Mouse (Mus musculus): ENCODE measurements at regions not wholly inside any gene's neighbourhood (a gene's known extent, or its start where the extent isn't known, plus 50 kb on each side); places are given as distances from the start of the nearest gene placed in this dataset.

- peak; percentile 48; the same call in 1 of the 2 replicates for ATAC-seq (ENCODE audit: low FRiP score)
- Histone ChIP-seq H3K27ac (no peak overlapping the region), H3K27me3 (ENCODE audit: control insufficient read depth, insufficient read depth, low read length) (0 out of 2 replicates have a peak, but pooled peaks cover 3% of the 10 kb centered on the region), H3K9ac (no peak overlapping the region), H3K4me3 (replicated peaks; ENCODE audit: low read length) (no peak overlapping the region), H3K4me1 (replicated peaks; ENCODE audit: control insufficient read depth, insufficient read depth, low read length) (no peaks in the 10 kb centered on the region), H3K4me2 (replicated peaks) (no peak overlapping the region), H3K9me3 (ENCODE audit: control insufficient read depth, low read length) (no peaks in the 10 kb centered on the region), H3K36me3 (replicated peaks; ENCODE audit: control insufficient read depth, insufficient read depth) (no peaks in the 10 kb centered on the region)
- no peak for DNase-seq (ENCODE audit: low spot score)
- WGBS: 84% methylated on average over 4 of the region's 4 CpGs
Observed at GRCm38 (mm10) chr2:137686735-137687134, 569.6 kb upstream of the Btbd3 start.

DNA sequence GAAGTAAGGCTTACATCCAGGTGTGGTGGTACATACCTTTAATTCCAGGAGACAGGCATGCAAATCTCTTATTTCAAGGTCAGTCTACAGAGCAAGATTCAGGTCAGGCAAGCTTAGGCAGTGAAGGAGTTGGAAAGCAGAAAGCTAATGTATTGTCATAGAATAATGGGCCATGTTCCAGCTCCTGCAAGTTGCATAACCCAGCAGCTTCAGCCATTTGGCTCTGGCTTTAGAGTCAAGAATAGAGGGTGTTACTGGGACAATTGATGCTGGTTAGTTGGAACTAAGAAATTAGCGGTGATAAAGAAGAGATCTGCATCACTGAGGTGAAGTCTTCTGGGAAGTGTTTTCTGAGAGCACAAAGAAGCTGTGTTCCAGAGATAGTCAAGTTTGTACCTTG lies 565.3 kb upstream of the Jag1 start:
- 97% methylated on average over 1 of the region's 1 CpGs for WGBS
- Histone ChIP-seq H3K27ac (no peak overlapping the region), H3K36me3 (replicated peaks; ENCODE audit: control insufficient read depth, insufficient read depth) (no peaks in the 10 kb centered on the region), H3K27me3 (ENCODE audit: control insufficient read depth, insufficient read depth, low read length) (no peaks in the 10 kb centered on the region), H3K4me1 (replicated peaks; ENCODE audit: control insufficient read depth, insufficient read depth, low read length) (no peaks in the 10 kb centered on the region), H3K4me3 (replicated peaks; ENCODE audit: low read length) (no peak overlapping the region), H3K9ac (no peak overlapping the region), H3K9me3 (ENCODE audit: control insufficient read depth, low read length) (no peaks in the 10 kb centered on the region), H3K4me2 (replicated peaks) (no peak overlapping the region)
- ATAC-seq (ENCODE audit: low FRiP score): no peak
- no peak for DNase-seq (ENCODE audit: low spot score)

DNA sequence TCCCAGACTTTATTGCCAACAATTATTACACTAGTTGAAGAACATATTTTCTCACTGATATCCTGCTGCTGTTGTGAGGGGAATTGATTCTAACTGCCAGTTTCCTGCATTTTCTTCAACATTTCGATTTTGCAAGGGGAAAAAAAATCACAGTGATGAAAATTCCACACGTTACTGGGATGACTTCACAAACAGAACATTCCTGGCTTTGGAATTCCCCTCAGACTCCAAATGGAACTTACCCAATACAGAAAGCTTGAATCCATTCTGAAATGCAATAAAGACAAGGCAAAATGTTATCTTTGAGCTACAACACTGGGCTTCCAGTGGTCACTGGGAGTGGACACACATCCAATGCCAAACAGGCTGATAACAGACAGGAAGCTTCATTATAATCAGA lies 546.7 kb upstream of the Jag1 start:
- Histone ChIP-seq H3K4me1 (replicated peaks; ENCODE audit: control insufficient read depth, insufficient read depth, low read length) (peaks cover 5% of the 10 kb centered on the region; the same call in 1 of the 2 replicates), H3K4me3 (replicated peaks; ENCODE audit: low read length) (no peak overlapping the region), H3K9me3 (ENCODE audit: control insufficient read depth, low read length) (peaks cover 2% of the 10 kb centered on the region; the same call in 1 of the 2 replicates), H3K9ac (no peak overlapping the region), H3K27me3 (ENCODE audit: control insufficient read depth, insufficient read depth, low read length) (no peaks in the 10 kb centered on the region), H3K36me3 (replicated peaks; ENCODE audit: control insufficient read depth, insufficient read depth) (no peaks in the 10 kb centered on the region), H3K27ac (no peak overlapping the region), H3K4me2 (replicated peaks) (no peak overlapping the region)
- ATAC-seq (ENCODE audit: low FRiP score): no peak
- 70% methylated on average over 2 of the region's 2 CpGs for WGBS
- DNase-seq (ENCODE audit: low spot score): no peak

- no peaks in the 10 kb centered on the region for H3K36me3 ChIP-seq (replicated peaks; ENCODE audit: control insufficient read depth, insufficient read depth)
- no peak overlapping the region for H3K4me3 ChIP-seq (replicated peaks; ENCODE audit: low read length)
- no peak overlapping the region for H3K4me2 ChIP-seq (replicated peaks)
- H3K27ac ChIP-seq: no peak overlapping the region
- DNase-seq (ENCODE audit: low spot score) (no peak), ATAC-seq (ENCODE audit: low FRiP score) (no peak)
- H3K9me3 ChIP-seq (ENCODE audit: control insufficient read depth, low read length): no peaks in the 10 kb centered on the region
- H3K27me3 ChIP-seq (ENCODE audit: control insufficient read depth, insufficient read depth, low read length): no peaks in the 10 kb centered on the region
- H3K9ac ChIP-seq: no peak overlapping the region
- H3K4me1 ChIP-seq (replicated peaks; ENCODE audit: control insufficient read depth, insufficient read depth, low read length): peaks cover 5% of the 10 kb centered on the region; the same call in 1 of the 2 replicates
- WGBS: 92% methylated on average over 2 of the region's 2 CpGs
Observed at GRCm38 (mm10) chr2:137662216-137662615, 545.8 kb upstream of the Jag1 start.

DNA sequence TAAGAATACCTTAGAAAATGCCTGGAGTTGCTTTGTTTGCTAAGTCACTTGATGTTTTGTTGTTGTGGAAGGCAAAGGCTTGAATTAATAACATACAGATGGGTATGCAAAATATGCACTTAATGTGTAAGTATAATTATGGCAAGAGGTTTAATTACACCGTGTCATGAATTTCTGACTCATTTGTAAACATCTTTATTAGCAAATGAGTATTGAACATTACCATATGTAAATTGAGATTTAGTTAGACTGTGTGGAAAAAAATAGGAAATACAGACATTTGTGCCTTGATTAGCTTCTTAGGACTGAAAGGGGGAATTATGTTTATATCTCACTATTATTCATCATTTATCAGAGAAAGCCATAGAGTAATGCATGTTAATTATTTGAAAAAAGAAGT lies 544.0 kb upstream of the Jag1 start:
- Histone ChIP-seq H3K36me3 (replicated peaks; ENCODE audit: control insufficient read depth, insufficient read depth) (no peaks in the 10 kb centered on the region), H3K27ac (no peak overlapping the region), H3K4me2 (replicated peaks) (no peak overlapping the region), H3K4me1 (replicated peaks; ENCODE audit: control insufficient read depth, insufficient read depth, low read length) (peaks cover 5% of the 10 kb centered on the region; the same call in 1 of the 2 replicates), H3K9ac (no peak overlapping the region), H3K27me3 (ENCODE audit: control insufficient read depth, insufficient read depth, low read length) (no peaks in the 10 kb centered on the region), H3K4me3 (replicated peaks; ENCODE audit: low read length) (no peak overlapping the region), H3K9me3 (ENCODE audit: control insufficient read depth, low read length) (no peaks in the 10 kb centered on the region)
- ATAC-seq (ENCODE audit: low FRiP score) (no peak), DNase-seq (ENCODE audit: low spot score) (no peak)
- WGBS: 63% methylated on average over 1 of the region's 1 CpGs

DNA sequence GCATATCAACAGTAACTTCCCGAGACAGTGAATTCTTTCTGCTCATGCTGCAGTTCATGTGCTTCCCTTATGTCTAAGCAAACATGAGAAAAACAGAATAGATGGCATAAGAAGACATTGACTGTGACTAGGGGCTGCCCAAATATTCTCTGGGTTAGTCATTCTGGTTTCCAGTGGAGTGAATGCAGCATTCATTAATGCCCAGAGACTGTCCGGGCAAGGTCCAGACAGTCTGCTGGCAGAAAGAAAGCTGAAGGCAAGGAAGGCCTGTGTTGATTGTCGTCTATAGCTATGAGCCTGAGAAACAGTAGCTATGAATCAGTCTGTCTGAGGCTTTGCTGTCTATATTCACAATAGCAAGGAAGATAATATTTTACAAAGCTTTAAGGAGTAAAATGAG lies 537.9 kb upstream of the Jag1 start:
- Histone ChIP-seq H3K4me1 (replicated peaks; ENCODE audit: control insufficient read depth, insufficient read depth, low read length) (peaks cover under 1% of the 10 kb centered on the region; the same call in 1 of the 2 replicates), H3K36me3 (replicated peaks; ENCODE audit: control insufficient read depth, insufficient read depth) (no peaks in the 10 kb centered on the region), H3K27me3 (ENCODE audit: control insufficient read depth, insufficient read depth, low read length) (no peaks in the 10 kb centered on the region), H3K27ac (no peak overlapping the region), H3K4me3 (replicated peaks; ENCODE audit: low read length) (no peak overlapping the region), H3K4me2 (replicated peaks) (no peak overlapping the region), H3K9ac (no peak overlapping the region), H3K9me3 (ENCODE audit: control insufficient read depth, low read length) (0 out of 2 replicates have a peak, but pooled peaks cover 5% of the 10 kb centered on the region)
- DNase-seq (ENCODE audit: low spot score) (no peak), ATAC-seq (ENCODE audit: low FRiP score) (no peak)
- 86% methylated on average over 3 of the region's 3 CpGs for WGBS

DNA sequence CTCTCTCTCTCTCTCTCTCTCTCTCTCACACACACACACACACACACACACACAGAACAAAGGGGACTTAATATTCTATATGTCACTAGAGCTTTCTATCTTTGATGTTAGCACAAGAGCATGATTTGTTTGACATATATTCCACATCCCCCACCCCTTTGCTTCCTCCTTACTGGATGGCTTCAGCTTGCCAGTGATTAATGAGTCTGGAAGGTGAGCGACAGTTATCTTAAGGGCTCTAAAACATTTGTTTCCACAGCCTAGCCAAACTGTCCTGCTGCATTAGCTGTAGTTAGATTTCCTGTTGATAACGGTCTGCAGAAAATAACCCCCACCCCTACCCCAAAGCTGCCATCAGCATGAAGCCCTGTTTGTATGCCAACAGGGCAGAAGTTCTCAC lies 527.7 kb upstream of the Jag1 start:
- H3K9ac ChIP-seq: no peak overlapping the region
- DNase-seq (ENCODE audit: low spot score): no peak
- H3K9me3 ChIP-seq (ENCODE audit: control insufficient read depth, low read length): no peaks in the 10 kb centered on the region
- no peaks in the 10 kb centered on the region for H3K4me1 ChIP-seq (replicated peaks; ENCODE audit: control insufficient read depth, insufficient read depth, low read length)
- no peaks in the 10 kb centered on the region for H3K27me3 ChIP-seq (ENCODE audit: control insufficient read depth, insufficient read depth, low read length)
- H3K4me2 ChIP-seq (replicated peaks): no peak overlapping the region
- H3K4me3 ChIP-seq (replicated peaks; ENCODE audit: low read length): no peak overlapping the region
- H3K36me3 ChIP-seq (replicated peaks; ENCODE audit: control insufficient read depth, insufficient read depth): no peaks in the 10 kb centered on the region
- no peak for ATAC-seq (ENCODE audit: low FRiP score)
- H3K27ac ChIP-seq: no peak overlapping the region
- WGBS: 66% methylated on average over 2 of the region's 2 CpGs

DNA sequence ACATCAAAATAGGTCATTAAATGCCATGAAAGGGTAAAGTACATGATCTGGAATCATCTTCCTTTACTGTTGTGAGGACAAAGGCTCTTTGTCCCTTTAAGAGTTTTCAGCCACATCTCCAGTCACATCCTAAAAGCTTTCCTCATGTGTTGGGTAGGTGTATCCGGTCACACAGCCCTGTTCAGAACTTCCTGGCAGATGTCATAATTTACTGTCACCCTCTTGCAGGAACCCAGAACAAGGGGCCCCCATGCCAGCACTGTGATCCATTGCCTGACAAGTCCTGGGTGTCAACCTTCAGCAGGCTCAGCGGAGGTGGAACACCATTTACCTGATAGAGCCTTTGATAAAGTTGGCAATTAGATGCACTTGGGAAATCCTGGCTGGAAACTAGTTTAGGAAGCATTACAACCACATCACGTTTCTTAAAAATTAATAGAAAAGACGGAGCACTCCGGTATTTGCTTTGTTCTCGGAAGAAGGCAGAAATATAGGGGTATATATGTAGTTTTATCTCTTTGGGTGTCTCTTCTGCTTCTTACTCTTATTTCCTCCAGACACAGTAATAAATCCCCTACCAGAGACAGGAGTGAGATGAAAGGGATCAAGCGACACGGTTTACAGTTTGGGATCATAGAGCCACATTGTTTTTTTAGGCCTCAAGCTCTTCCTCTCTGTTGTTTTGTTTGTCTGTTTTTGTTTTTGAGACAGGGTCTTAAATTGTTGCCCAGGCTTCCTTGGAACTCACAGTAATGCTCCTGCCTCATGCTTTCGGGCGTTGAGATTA lies 527.0 kb upstream of the Jag1 start:
- Histone ChIP-seq H3K4me2 (replicated peaks) (no peak overlapping the region), H3K4me1 (replicated peaks; ENCODE audit: control insufficient read depth, insufficient read depth, low read length) (no peaks in the 10 kb centered on the region), H3K9ac (no peak overlapping the region), H3K4me3 (replicated peaks; ENCODE audit: low read length) (no peak overlapping the region), H3K27me3 (ENCODE audit: control insufficient read depth, insufficient read depth, low read length) (no peaks in the 10 kb centered on the region), H3K27ac (no peak overlapping the region), H3K9me3 (ENCODE audit: control insufficient read depth, low read length) (no peaks in the 10 kb centered on the region), H3K36me3 (replicated peaks; ENCODE audit: control insufficient read depth, insufficient read depth) (no peaks in the 10 kb centered on the region)
- no peak for DNase-seq (ENCODE audit: low spot score)
- 84% methylated on average over 10 of the region's 10 CpGs for WGBS
- no peak for ATAC-seq (ENCODE audit: low FRiP score)

DNA sequence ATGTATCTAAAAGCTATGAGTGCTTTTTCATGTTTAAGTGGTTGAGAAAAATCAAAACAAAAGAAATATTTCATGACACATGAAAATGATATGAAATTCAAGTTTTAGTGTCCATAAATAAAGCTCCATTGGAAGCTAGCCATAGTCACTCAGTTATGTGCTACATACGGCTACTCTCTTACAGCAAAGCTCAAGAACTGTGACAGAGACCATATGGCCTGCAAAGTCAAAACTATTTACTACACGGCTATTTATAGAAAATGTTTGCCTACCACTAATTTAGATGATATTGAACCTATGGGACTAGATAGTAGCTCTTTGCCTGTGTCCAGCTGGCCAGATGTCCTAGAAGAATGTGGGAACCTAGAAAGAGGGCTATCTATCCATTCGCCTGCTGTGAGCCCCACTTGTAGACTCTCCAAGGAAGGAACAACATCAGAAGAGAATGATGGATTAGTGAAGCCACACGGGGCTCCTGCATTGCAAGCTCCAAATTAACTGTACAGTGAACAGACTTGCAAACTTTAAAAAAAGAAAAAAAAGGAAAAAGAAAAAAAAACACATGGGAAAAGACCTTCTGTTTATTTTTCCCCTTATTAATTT lies 518.7 kb upstream of the Jag1 start:
- H3K9ac ChIP-seq: no peak overlapping the region
- H3K4me2 ChIP-seq (replicated peaks): no peak overlapping the region
- no peaks in the 10 kb centered on the region for H3K9me3 ChIP-seq (ENCODE audit: control insufficient read depth, low read length)
- no peaks in the 10 kb centered on the region for H3K36me3 ChIP-seq (replicated peaks; ENCODE audit: control insufficient read depth, insufficient read depth)
- H3K4me1 ChIP-seq (replicated peaks; ENCODE audit: control insufficient read depth, insufficient read depth, low read length): no peaks in the 10 kb centered on the region
- WGBS: 75% methylated on average over 4 of the region's 4 CpGs
- no peak for ATAC-seq (ENCODE audit: low FRiP score)
- no peak for DNase-seq (ENCODE audit: low spot score)
- H3K27me3 ChIP-seq (ENCODE audit: control insufficient read depth, insufficient read depth, low read length): no peaks in the 10 kb centered on the region
- H3K27ac ChIP-seq: no peak overlapping the region
- H3K4me3 ChIP-seq (replicated peaks; ENCODE audit: low read length): no peak overlapping the region

Data from hindbrain, embryonic 14.5 days (tissue).